Mouse (Mus musculus): ENCODE data around the gene C2cd2l. TPM values are rescaled to one million over a fixed set of nuclear protein-coding genes. Genes with fewer than 3 reads are reported as not detected.
"Not testable (repeated sequence)": the region's sequence is repeated elsewhere in the genome, so short reads cannot be mapped to it uniquely, and the experiment has no call there.

C2cd2l gene
- total RNA-seq, 2 experiments from 2014 or later: 13.7 to 19.6 TPM

DNA sequence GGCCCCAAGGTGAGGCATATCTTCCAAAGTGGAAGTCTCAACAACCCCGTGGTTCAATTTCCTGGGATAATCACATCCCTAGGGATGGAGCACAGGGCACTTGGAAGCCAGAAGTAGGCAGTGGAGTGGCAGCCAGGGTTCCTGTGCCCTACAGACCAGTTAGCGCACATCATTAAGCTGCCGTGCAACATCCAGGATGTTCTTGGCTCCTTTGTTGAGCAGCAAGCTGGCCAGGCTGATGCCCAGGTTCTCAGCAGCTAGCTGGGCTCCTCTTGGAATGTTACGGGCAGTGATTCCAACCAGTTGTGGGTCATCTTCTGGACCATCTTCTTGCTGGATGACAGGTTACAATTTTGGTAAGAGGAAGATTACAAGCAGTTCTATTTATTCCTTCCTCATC, 16.4 kb upstream of the C2cd2l start:
- not testable (repeated sequence) for DNase-seq

DNA sequence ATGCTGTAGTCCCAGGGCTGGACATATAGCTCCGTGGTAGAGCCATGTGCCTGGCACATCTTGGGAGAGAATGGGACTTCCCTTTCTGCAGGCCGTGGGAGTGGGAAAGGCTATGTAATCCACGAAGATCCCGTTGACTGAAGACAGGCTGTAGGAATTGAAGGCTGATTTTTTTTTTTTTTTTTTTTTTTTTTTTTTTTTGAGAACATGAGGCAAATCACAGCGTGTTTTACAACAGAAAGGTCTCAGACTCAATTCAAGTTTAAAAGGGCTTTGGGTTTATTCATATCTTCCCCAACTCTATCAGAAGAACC, 16.0 kb upstream of the C2cd2l start:
- DNase-seq: no peak

DNA sequence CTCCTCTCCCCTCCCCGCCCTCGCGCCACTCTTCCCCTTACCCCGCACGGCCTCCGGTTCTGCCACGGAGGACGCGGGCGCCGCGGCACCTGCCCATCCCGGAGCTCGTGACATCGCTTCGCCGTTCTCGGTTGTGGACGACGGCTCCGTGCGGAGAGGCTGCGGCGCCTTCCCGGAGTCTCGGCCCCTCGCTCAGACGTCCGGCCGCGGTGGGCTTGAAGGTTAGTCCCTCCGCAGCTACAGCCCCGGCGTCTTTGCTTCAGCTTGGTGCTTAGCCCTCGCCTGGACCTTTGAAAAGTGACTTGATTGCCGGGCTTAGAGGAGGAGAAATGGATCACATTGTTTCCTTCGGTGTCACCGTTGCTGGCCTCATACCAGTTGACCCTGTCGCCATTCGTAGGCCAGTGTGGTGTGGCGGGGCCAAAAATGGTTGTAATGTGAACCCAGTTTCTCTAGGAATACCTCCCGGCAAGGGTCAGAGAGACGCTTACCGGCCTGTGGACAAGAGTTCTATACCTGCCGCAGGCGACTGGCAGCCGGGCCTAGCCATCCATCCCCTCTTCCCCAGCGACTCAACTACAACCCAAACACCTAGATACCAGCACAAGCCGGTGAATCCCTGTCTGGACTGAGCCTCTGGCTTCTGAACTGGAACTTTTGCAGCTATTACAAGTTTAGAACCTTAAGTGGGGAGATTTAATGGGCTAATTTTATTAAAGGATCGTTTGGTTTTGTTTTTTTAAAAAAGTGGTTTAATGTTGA, 15.4 kb upstream of the C2cd2l start:
- peak; percentile 18 to 65 for DNase-seq

DNA sequence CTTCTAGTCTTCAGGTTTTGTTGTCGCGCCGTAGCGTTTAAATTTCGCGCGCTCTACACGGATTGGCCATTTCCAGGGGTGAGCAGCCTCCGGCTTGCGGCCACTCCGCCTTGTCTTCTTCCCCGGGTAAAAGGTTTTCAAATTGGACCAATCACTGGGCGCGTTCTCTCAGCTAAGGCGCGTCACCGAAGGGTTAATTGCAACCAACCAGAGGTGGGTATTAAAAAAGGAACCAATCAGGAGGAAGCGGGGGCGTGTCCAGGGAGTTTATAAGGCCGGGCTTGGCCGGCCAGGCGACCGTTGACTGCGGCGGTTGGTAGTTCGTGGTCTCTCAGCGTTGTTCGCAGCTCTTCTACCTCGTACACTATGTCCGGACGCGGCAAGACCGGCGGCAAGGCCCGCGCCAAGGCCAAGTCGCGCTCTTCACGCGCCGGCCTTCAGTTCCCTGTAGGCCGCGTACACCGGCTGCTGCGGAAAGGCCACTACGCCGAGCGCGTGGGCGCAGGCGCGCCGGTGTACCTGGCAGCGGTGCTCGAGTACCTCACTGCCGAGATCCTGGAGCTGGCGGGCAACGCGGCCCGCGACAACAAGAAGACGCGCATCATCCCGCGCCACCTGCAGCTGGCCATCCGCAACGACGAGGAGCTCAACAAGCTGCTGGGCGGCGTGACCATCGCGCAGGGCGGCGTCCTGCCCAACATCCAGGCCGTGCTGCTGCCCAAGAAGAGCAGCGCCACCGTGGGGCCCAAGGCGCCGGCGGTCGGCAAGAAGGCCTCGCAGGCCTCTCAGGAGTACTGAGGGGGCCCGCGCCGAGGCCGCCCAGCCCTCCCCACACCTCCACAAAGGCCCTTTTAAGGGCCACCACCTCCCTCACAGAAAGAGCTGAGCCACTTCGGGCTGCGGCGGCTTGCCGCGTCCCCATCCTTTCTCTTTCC, 14.6 kb upstream of the C2cd2l start, which contains the start of gene H2afx:
TSS of gene H2afx (plus strand) at position 299 of the 935 bp plus-strand sequence.
- DNase-seq: peak; percentile 99 to 100

DNA sequence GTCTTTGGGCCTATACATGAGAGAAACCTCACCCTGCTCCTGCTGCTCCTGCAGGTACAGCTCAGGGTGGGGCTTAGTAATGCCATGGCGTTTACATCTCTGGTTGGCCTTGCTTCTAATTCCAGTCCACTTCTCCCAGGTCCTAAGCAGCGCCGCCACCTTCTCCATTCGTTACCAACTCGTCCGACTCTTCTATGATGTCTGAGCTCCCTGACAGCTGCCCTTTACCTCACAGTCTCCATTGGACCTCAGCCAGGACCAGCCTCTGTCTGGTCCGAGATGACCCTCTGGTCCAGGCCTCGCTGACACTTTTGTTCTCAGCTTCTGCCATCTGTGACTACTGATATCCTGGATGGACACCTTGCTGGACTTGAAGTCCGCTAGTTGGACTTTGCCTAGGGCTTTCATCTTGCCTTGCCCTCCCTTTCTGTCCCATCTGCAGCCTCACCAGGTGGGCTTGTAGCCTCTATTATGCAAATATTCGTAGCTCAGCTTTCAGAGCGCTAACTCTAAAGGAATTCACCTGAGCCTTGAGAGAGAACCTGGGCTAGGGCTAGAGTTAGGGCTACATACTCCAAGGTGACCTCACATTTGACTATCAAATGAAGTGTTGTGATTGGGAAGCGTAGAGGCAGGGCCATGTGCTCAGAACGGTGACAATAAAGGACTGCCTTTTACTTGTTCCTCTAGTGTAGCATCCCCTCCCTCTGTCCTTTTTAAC, 13.0 kb upstream of the C2cd2l start:
- DNase-seq: no peak

DNA sequence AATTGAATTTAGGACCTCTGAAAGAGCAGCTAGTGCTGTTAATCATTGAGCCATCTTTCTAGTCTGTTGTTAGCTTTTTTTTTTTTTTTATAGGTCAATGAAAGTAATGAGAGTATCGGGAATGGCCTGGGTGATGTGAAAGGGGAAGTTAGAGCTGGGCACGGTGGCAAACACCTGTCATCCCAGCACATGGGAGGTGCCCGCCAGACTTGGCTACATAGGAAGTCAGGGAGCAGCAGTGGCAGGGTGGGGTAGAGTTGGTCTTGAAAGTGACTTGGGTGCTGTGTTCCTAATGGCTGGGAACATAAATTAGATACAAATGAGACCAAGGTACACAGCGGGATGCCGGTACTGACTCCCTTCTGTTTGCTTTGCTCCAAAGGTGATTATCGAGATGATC, 10.7 kb upstream of the C2cd2l start:
- no peak for DNase-seq

DNA sequence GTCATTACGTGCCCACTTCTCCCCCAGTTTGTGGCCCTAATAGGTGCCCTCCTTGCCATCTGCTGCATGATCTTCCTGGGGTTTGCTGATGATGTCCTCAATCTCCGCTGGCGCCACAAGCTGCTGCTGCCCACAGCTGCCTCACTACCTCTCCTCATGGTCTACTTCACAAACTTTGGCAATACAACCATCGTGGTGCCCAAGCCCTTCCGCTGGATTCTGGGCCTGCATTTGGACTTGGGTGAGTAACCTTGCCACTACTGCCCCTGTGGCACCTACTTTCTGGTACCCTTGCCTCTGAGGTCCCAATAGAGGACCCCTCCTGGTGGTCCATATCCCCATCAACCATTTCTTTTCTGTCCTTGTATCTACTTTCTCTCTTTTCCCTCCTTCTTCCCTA, 7.8 kb upstream of the C2cd2l start:
- DNase-seq: no peak

DNA sequence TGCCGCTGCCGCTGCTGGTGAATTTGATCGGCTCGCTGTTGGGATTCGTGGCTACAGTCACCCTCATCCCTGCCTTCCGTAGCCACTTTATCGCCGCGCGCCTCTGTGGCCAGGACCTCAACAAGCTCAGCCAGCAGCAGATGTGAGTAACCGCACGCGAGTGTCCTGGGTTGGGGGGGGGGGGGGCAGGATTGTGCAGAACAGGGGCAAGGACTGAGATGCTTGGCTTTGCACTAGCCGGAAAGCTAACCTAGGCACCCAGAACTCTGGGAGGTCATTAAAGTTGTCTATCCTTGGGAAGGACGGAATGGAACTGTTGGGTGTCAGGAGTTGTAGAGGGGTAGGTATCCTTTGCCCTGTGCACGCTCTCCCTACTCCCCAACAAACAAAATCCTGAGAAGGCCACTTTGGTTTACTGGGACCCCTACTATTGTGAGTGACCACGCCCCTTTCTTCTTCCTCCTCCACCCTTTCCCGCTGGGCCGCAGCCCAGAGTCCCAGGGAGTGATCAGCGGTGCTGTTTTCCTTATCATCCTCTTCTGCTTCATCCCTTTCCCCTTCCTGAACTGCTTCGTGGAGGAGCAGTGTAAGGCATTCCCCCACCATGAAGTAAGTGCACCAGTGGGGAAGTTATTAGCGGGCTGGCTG, 7.1 kb upstream of the C2cd2l start:
- peak; percentile 70 to 81 for DNase-seq

DNA sequence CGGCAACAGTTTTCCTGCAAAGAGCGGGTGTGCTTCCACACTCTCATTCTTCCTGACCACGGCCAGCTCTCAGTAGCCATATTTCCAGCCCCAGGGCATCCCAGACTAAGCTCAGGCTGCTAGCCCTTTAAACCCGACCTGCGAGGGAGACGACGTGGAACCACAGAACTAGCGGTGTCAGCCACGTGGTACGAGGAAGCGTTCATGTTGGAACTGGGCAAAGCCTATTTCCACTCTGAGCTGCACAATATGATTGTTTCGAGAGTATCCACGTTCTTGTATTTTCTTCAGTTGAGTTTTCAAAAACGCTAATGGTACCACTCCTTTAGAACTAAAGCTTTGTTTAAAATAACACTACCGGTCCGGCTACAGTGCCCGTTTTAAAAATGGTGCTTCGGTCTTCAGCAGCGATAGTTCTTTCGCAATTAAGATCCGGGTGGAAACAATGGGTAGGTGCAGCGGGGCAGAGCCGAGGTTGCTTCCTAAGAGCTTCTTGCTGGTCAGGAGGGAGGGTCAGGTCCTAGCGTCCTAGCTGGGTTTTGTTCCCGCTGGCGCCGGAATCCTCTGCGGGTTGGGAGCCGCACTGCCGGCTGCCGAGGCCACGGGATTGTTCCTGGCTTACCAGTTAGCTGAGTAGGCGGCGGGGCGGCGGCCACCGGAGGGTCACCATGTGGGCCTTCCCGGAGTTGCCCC, 6.4 kb upstream of the C2cd2l start:
- peak; percentile 89 to 94 for DNase-seq

DNA sequence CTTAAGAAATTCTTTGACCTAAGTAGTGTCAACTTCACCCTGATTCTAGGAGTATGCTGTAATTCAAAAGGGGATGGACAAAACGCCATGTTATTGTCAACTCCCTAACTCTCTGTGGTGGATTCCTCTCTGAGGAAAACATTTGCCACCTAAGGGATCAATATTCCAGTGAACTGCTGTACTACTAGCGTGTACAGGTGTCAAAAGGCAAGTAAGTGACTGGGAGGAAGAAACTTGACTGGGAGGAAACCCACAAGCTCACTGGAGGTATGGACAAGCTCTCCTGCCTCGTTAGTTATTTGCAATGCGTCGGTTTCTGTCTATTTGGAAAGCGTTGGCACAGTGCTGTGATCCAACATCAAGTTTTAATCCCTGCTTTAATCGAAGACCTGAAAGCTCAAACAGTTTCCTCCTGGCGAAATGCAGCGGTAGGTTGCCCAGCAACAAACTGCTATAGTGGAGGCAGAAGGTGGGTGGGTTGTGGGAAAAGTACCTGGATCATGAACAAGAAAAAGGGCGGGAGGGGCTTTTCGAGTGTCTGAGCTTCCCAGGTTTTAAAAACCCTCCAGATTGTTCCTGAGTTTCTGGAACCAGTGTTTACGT, 5.8 kb upstream of the C2cd2l start, which contains the start of gene Dpagt1:
TSS of gene Dpagt1 (plus strand) at position 252 of the 603 bp plus-strand sequence.
- DNase-seq: no peak

DNA sequence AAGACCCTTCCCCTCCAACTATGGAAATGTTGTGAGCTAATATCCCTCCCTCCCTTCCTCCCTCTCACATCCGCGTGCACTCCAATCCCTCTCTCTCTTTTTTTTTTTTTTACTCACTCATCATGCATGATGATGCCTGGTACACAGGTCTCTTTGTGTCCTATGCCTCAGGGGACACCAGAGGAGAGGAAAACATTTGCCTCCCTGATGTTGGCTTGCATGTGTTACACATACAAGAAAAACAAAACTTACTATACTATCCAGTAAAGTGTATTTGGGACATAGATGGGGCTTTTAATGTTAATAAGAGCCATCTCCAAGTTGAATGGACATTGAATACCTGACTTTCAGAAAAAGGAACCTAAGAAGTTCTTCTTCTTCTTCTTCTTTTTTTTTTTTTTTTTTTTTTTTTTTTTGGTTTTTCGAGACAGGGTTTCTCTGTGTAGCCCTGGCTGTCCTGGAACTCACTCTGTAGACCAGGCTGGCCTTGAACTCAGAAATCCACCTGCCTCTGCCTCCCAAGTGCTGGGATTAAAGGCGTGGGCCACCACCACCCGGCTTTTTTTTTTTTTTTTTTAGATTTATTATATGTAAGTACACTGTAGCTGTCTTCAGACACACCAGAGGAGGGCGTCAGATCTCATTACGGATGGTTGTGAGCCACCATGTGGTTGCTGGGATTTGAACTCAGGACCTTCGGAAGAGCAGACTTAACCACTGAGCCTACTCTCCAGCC, 5.1 kb upstream of the C2cd2l start:
- DNase-seq: not testable (repeated sequence)

DNA sequence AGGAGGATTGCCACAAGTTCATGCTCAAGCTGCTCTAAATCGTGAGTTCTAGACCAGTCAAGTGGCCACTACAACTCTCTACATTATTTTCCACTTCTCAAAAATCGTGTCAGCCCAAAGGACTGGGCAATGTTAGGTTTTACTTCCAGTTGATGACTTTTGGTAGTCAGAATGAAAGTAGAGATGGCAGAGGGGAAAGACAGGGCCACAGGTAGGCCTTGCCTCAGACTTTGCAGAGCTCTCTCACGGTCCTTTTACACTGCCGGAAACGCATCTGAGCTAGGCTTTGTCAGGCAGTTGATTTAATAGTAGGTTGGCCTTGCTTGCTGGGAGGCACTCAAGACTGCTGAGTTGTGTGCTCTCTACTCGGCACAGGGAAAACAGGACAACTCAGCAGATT, 4.1 kb upstream of the C2cd2l start:
- no peak for DNase-seq

DNA sequence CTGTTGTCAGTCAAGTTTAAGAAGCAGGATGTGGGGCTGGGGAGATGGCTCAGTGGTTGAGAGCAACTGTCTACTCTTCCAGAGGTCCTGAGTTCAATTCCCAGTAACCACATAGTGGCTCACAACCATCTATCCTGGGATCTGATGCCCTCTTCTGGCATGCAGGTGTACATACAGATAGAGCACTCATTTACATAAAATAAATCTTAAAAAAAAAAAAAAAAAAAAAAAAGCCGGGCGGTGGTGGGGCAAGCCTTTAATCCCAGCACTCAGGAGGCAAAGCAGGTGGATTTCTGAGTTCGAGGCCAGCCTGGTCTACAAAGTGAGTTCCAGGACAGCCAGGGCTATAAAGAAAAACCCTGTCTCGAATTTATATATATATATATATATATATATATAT, 3.6 kb upstream of the C2cd2l start:
- not testable (repeated sequence) for DNase-seq

DNA sequence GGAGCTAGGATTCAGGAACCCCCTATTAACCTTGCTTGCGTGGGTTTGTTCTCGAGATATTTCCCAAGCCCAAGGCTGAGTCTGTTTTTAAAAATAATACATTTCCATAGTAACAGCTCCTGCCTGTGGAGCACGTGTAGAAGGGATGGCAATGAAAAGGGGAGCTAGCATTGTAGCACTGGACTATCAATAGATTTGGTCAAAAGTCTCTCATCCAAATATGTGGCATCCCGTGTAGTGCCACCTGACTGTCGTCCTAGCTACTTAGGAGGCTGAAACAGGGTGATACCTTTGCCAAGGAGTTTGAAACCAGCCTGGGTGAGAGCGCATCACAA, 681 bp upstream of the C2cd2l start:
- DNase-seq: no peak

DNA sequence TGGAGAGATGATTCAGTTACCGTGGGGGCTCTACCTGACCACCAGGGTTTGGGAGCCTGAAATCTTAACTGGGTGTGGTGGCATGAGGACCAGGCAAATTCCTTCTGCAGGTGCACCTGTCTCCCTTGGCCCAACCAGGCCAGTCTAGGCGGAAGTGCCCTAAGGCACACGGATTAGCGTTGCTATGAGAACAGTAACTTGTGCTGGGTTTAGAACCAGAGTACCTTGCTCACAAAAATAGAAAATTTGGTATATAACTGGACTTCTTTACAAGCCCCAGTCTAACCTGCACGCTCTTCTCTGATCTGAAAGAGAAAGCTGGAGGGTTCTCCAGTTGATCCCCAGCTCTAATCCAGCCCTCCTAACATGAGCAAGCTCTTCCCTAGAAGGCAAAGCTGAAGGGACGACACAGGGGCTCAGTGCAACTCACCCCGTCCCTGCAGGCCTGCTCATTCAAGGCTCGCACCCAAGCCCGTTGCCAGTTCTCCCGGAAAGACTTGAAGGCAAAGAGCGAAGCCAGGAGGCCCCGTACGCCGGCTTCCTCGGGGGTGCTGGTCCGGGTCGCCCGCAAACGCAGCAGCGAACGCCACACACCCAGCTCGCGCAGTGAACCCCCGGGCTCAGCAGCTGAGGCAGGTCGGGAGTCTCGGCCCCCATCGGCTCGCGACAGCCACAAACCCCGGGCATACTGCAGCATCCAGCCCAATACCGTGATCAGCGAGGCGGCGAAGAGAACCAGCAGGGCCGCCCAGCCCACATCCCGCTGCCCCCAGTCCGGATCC, 789 bp downstream of the C2cd2l start:
- DNase-seq: peak in 1 of 2 experiments; percentile 51

DNA sequence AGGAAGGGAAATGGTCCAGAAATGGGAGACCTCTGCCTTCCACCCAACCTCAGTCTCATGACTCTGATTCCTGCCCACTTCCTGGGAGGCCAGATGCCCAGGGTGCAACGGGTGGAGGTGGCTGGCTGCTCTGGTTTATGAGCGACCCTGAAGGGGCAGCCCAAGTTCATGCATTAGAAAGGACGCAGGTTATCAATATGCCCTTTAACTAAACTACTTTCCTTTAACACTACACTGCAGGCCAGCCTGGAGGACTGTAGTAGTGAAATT, 1.3 kb downstream of the C2cd2l start:
- no peak for DNase-seq

DNA sequence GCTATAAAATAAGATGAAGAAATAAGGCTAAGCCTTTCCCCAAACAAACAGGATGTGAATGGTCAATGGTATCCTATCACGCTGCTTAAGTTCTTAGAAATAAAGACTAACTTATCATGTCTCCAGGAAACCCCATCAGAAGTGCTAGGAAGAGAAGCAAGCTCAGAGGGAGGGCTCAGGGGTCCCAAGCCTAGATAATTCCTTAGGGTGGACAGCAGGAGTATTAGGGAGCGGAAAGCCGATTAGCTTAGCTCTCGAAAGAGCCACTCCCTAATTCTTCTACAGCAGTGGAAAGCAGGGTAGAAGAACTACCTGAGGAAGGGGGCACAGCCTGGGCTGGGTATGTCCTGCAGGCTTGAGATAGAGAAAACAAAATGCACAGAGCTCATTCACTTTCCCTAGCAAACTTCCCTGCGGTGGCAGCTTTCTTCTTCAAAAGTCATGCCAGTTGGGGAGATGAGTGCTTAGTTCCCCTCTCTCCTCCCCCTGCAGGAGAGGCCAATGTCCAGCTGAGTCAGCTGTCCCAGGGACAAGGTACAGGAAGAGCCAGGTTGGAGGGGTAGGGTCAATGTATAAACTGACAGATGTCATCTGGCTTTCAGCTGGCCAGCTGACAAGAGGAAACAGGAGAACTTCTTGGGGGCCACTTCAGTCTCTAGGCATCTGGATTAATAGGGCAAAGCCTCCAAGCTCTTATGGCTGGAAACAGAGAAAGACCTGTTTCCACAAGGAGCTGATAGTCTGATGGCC, 1.8 kb downstream of the C2cd2l start:
- no peak for DNase-seq

DNA sequence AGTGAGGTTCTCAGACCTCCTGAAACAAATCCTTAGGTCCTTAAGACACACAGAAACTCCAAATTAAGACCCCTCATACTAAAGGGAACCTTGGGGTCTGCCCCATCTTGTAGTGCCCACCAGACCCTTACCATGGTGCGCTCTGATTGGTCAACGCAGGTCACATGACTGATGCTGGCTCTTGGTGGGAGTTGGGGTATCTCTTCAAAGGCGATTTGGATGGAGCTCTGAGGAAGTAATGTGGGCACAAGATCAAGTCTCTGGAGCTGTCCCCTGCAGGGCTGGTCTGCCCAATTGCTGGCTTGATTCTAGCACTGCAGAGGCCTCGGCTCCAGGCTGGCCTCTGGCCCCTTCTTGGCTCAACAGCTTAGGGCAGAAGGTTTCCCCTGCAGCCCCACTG, 2.6 kb downstream of the C2cd2l start:
- no peak for DNase-seq

DNA sequence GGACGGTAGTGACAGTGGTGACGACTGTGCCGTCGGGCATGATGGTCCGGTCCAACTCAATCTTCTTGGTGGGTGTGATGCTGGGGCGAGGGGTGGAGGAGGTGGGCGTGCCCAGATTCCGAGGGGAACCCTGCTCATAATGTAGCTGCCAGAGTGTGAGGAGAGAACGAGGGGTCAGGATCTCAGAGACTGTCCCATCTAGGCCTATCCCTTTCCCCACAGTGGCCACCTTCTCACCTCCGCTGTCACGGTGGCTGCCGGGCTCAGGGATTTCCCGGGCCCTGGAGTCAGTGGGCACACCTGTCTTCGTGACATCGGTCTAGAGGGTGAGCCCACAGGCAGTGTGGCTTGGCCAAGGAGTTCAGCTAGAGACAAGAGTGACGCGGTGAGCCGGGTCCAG, 5.2 kb downstream of the C2cd2l start:
- DNase-seq: no peak

Data from heart, adult 18-20 months (tissue).